Mouse (Mus musculus): ENCODE data around the gene Cdc42bpb.

- TF ChIP-seq CTCF (conservative IDR thresholded peaks at IDR 0.05; ENCODE audit: insufficient read depth, insufficient read length, low read depth, low read length) (no peak), POLR2A (IDR thresholded peaks at IDR 0.05; ENCODE audit: low read depth, low read length) (no peak)
Measured at GRCm38 (mm10) chr12:111411631-111412355, 34.3 kb upstream of the Cdc42bpb start.
